Mouse (Mus musculus): ENCODE measurements at regions not wholly inside any gene's neighbourhood (a gene's known extent, or its start where the extent isn't known, plus 50 kb on each side); places are given as distances from the start of the nearest gene placed in this dataset.

DNA sequence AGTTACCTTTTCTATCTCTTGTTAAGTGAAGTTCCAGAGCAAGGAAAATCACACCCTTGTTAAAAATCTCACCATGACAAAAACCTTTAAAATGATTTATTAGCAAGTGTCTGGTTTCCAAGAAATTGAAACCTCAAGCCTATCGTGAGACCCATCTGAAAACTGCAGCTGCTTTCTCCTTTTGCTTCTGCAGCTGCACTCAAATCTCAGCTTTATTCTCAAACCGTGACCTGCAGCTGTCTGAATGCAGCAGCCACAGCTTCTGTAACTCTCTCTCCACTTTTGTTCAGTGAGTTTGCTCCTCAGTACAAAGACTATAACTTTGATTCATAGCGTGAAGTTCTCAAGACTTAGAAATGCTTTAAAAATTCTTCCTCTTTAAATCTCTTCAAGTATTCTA lies 713.3 kb upstream of the Pom121l12 start:
- no peaks in the 10 kb centered on the region for H3K9me3 ChIP-seq (replicated peaks; ENCODE audit: control insufficient read depth, low read length)
- no peak for ATAC-seq (replicated peaks; ENCODE audit: insufficient number of reproducible peaks, low FRiP score, low TSS enrichment, low read depth)
- H3K27me3 ChIP-seq (ENCODE audit: control insufficient read depth, insufficient read depth, low read length), result no peaks in the 10 kb centered on the region
- H3K4me3 ChIP-seq (ENCODE audit: low read depth, low read length), result no peak overlapping the region
- no peak overlapping the region for H3K9ac ChIP-seq (replicated peaks; ENCODE audit: low read length)
- H3K4me2 ChIP-seq (ENCODE audit: low read depth, low read length), result no peak overlapping the region
- WGBS, result 64% methylated on average over 3 of the region's 3 CpGs
- H3K4me1 ChIP-seq (ENCODE audit: control insufficient read depth, insufficient read depth, low read length), result no peaks in the 10 kb centered on the region
- no peaks in the 10 kb centered on the region for H3K36me3 ChIP-seq (replicated peaks; ENCODE audit: control insufficient read depth, insufficient read depth, low read depth, low read length)
- peak; percentile 28 for DNase-seq (ENCODE audit: low spot score)
- no peak overlapping the region for H3K27ac ChIP-seq (replicated peaks; ENCODE audit: low read depth, low read length)

DNA sequence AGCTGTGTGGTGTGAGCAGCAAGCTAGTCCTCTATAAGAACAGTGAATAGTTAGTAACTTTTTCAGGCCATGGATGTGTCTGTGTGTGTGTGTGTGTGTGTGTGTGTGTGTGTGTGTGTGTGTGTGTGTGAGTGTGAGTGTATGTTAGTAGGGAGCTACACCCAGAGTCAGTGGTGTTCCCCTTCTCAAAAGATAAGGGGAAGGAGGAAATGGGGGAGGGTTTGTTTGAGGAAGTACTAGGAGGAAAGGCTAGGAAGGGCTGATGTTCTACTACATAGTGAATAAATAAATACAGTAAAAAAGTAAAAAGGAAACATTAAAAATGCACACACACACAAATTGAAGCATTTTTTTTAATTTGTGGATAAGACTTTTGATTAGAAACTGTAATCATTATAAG lies 705.8 kb upstream of the Pom121l12 start:
- Histone ChIP-seq H3K4me2 (ENCODE audit: low read depth, low read length) (no peak overlapping the region), H3K27me3 (ENCODE audit: control insufficient read depth, insufficient read depth, low read length) (no peaks in the 10 kb centered on the region), H3K27ac (replicated peaks; ENCODE audit: low read depth, low read length) (no peak overlapping the region), H3K4me1 (ENCODE audit: control insufficient read depth, insufficient read depth, low read length) (no peaks in the 10 kb centered on the region), H3K36me3 (replicated peaks; ENCODE audit: control insufficient read depth, insufficient read depth, low read depth, low read length) (no peaks in the 10 kb centered on the region), H3K9me3 (replicated peaks; ENCODE audit: control insufficient read depth, low read length) (no peaks in the 10 kb centered on the region), H3K4me3 (ENCODE audit: low read depth, low read length) (no peak overlapping the region), H3K9ac (replicated peaks; ENCODE audit: low read length) (no peak overlapping the region)
- DNase-seq (ENCODE audit: low spot score), result no peak
- no peak for ATAC-seq (replicated peaks; ENCODE audit: insufficient number of reproducible peaks, low FRiP score, low TSS enrichment, low read depth)
